Mouse (Mus musculus) liver, embryonic 16.5 days (tissue): ENCODE results near the gene Arl4c. TPM values are rescaled to one million over a fixed set of nuclear protein-coding genes. Genes with fewer than 3 reads are reported as not detected.

Experiments used
- ATAC-seq: fragments of 200-750 bp; cut with Nextera tagmentation; 2 replicates; pipeline ENCODE4 v1.8.0; 2017; ENCODE audit warnings: low read depth, mild to moderate bottlenecking, moderate number of reproducible peaks, moderate library complexity
- H3K27ac ChIP-seq: fragments of 300-500 bp; sonication (generic); 2 replicates; pipeline ENCODE4 v1.5.1; 2014; ENCODE audit warnings: mild to moderate bottlenecking, low read length
- H3K27me3 ChIP-seq: fragments of 300-500 bp; sonication (generic); 2 replicates; pipeline ENCODE4 v1.6.1; 2014; ENCODE audit warnings: low read depth, low read length, mixed read lengths; ENCODE audit not compliant: control insufficient read depth, insufficient read depth
- H3K36me3 ChIP-seq: fragments of 300-500 bp; sonication (generic); 2 replicates; pipeline ENCODE4 v1.6.1; 2014; ENCODE audit warnings: mild to moderate bottlenecking; ENCODE audit not compliant: control insufficient read depth, insufficient read depth
- H3K4me1 ChIP-seq: fragments of 300-500 bp; sonication (generic); 2 replicates; pipeline ENCODE4 v1.6.1; 2014; ENCODE audit warnings: low read depth, low read length, mixed read lengths; ENCODE audit not compliant: control insufficient read depth
- H3K4me2 ChIP-seq: fragments of 300-500 bp; sonication (generic); 2 replicates; pipeline ENCODE4 v1.6.1; 2014; ENCODE audit warnings: low read depth, low read length, mixed read lengths
- H3K4me3 ChIP-seq: fragments of 300-500 bp; sonication (generic); 2 replicates; pipeline ENCODE4 v1.5.1; 2014; ENCODE audit warnings: low read depth, mild to moderate bottlenecking, low read length
- H3K9ac ChIP-seq: fragments of 300-500 bp; sonication (generic); 2 replicates; pipeline ENCODE4 v1.6.1; 2014; ENCODE audit warnings: low read depth, low read length
- H3K9me3 ChIP-seq: fragments of 300-500 bp; sonication (generic); replicated peaks from 2 replicates; pipeline ENCODE4 v1.6.1; 2016; ENCODE audit warnings: low read length; ENCODE audit not compliant: control insufficient read depth
- WGBS: fragments of 180-500 bp; shearing (Covaris S2); extraction: QIAGEN DNeasy Blood & Tissue Kit; methylation state at CpG from one replicate; pipeline ENCODE4 v1.1.7; 2014; ENCODE audit not compliant: insufficient replicate concordance; 5-methylcytosine and 5-hydroxymethylcytosine counted together
- polyA plus RNA-seq: library from polyadenylated mRNA; unstranded; fragments of >200 nt; fragmentation: Nextera tagmentation; extraction: Ambion mirVana; gene quantifications from 2 replicates; pipeline ENCODE4 v1.2.1, GENCODE M21; 2015

Arl4c gene
- polyA plus RNA-seq, 1 experiment from 2014 or later = 0.93 TPM

GRCm38 (mm10) chr1:88698131-88698530 lies 3.9 kb downstream of the Arl4c start:
- Histone ChIP-seq H3K4me1 (peaks cover 2% of the 10 kb centered on the region), H3K4me2 (no peak overlapping the region), H3K9ac (no peak overlapping the region), H3K9me3 (no peaks in the 10 kb centered on the region), H3K27ac (no peak overlapping the region), H3K36me3 (no peaks in the 10 kb centered on the region), H3K4me3 (no peak overlapping the region), H3K27me3 (peaks cover 36% of the 10 kb centered on the region)
- no peak for ATAC-seq
- WGBS = 65% methylated on average over 6 of the region's 6 CpGs

GRCm38 (mm10) chr1:88696408-88696807 lies 5.6 kb downstream of the Arl4c start:
- Histone ChIP-seq H3K27me3 (peaks cover 20% of the 10 kb centered on the region), H3K4me1 (peaks cover under 1% of the 10 kb centered on the region), H3K36me3 (no peaks in the 10 kb centered on the region), H3K4me3 (no peak overlapping the region), H3K9ac (no peak overlapping the region), H3K27ac (no peak overlapping the region), H3K9me3 (no peaks in the 10 kb centered on the region), H3K4me2 (no peak overlapping the region)
- ATAC-seq = no peak
- whole genome bisulfite sequencing = 74% methylated on average over 4 of the region's 4 CpGs

GRCm38 (mm10) chr1:88694353-88694752 lies 7.7 kb downstream of the Arl4c start:
- Histone ChIP-seq H3K4me3 (no peak overlapping the region), H3K9me3 (no peaks in the 10 kb centered on the region), H3K27me3 (peaks cover under 1% of the 10 kb centered on the region; the same call in 1 of the 2 replicates), H3K4me2 (no peak overlapping the region), H3K9ac (no peak overlapping the region), H3K27ac (no peak overlapping the region), H3K4me1 (no peaks in the 10 kb centered on the region), H3K36me3 (no peaks in the 10 kb centered on the region)
- no peak for ATAC-seq
- WGBS = 54% methylated on average over 10 of the region's 10 CpGs

- ATAC-seq = no peak
Observed at GRCm38 (mm10) chr1:88692293-88692827, 9.7 kb downstream of the Arl4c start.

GRCm38 (mm10) chr1:88690601-88691000 lies 11.4 kb downstream of the Arl4c start:
- 63% methylated on average over 6 of the region's 6 CpGs for WGBS
- Histone ChIP-seq H3K4me3 (no peak overlapping the region), H3K27ac (no peak overlapping the region), H3K27me3 (no peaks in the 10 kb centered on the region), H3K36me3 (no peaks in the 10 kb centered on the region), H3K4me2 (no peak overlapping the region), H3K9me3 (no peaks in the 10 kb centered on the region), H3K9ac (no peak overlapping the region), H3K4me1 (no peaks in the 10 kb centered on the region)
- no peak for ATAC-seq

More at GRCm38 (mm10) chr1:88692293-88692827, 9.7 kb downstream of the Arl4c start:
- H3K4me3 ChIP-seq = no peak overlapping the region
- no peaks in the 10 kb centered on the region for H3K9me3 ChIP-seq
- no peaks in the 10 kb centered on the region for H3K36me3 ChIP-seq
- H3K27me3 ChIP-seq = no peaks in the 10 kb centered on the region
- WGBS = 32% methylated on average over 2 of the region's 2 CpGs
- no peak overlapping the region for H3K4me2 ChIP-seq
- no peak overlapping the region for H3K9ac ChIP-seq
- no peak overlapping the region for H3K27ac ChIP-seq
- no peaks in the 10 kb centered on the region for H3K4me1 ChIP-seq

- no peak overlapping the region for H3K4me3 ChIP-seq
- no peaks in the 10 kb centered on the region for H3K36me3 ChIP-seq
- H3K9ac ChIP-seq = no peak overlapping the region
- no peak overlapping the region for H3K4me2 ChIP-seq
- no peaks in the 10 kb centered on the region for H3K27me3 ChIP-seq
- H3K4me1 ChIP-seq = no peaks in the 10 kb centered on the region
- no peak for ATAC-seq
- no peaks in the 10 kb centered on the region for H3K9me3 ChIP-seq
- 45% methylated on average over 1 of the region's 1 CpGs for WGBS
- H3K27ac ChIP-seq = no peak overlapping the region
Observed at GRCm38 (mm10) chr1:88684765-88685164, 17.3 kb downstream of the Arl4c start.

- no peak overlapping the region for H3K4me3 ChIP-seq
- no peak overlapping the region for H3K9ac ChIP-seq
- H3K27ac ChIP-seq = no peak overlapping the region
- H3K9me3 ChIP-seq = no peaks in the 10 kb centered on the region
- H3K36me3 ChIP-seq = no peaks in the 10 kb centered on the region
- H3K4me2 ChIP-seq = no peak overlapping the region
- no peaks in the 10 kb centered on the region for H3K4me1 ChIP-seq
- WGBS = 73% methylated on average over 4 of the region's 4 CpGs
- ATAC-seq = no peak
- H3K27me3 ChIP-seq = no peaks in the 10 kb centered on the region
Observed at GRCm38 (mm10) chr1:88681596-88681995, 20.4 kb downstream of the Arl4c start.

GRCm38 (mm10) chr1:88680804-88681203 lies 21.2 kb downstream of the Arl4c start:
- Histone ChIP-seq H3K4me2 (no peak overlapping the region), H3K4me1 (no peaks in the 10 kb centered on the region), H3K27me3 (no peaks in the 10 kb centered on the region), H3K4me3 (no peak overlapping the region), H3K9ac (no peak overlapping the region), H3K27ac (no peak overlapping the region), H3K9me3 (no peaks in the 10 kb centered on the region), H3K36me3 (no peaks in the 10 kb centered on the region)
- 33% methylated on average over 3 of the region's 3 CpGs for WGBS
- no peak for ATAC-seq

- Histone ChIP-seq H3K4me3 (no peak overlapping the region), H3K36me3 (no peaks in the 10 kb centered on the region), H3K4me1 (no peaks in the 10 kb centered on the region), H3K9me3 (no peaks in the 10 kb centered on the region), H3K4me2 (no peak overlapping the region), H3K27ac (no peak overlapping the region), H3K9ac (no peak overlapping the region), H3K27me3 (no peaks in the 10 kb centered on the region)
- ATAC-seq = no peak
- 40% methylated on average over 3 of the region's 3 CpGs for WGBS
Observed at GRCm38 (mm10) chr1:88678231-88678739, 23.7 kb downstream of the Arl4c start.
